Mouse (Mus musculus) kidney, adult 18-20 months (tissue): ENCODE data around the gene Fam160b1.

Experiments
- DNase-seq: peaks from one replicate; pipeline ENCODE4 v3.0.0; 2021

The Fam160b1 gene

DNA sequence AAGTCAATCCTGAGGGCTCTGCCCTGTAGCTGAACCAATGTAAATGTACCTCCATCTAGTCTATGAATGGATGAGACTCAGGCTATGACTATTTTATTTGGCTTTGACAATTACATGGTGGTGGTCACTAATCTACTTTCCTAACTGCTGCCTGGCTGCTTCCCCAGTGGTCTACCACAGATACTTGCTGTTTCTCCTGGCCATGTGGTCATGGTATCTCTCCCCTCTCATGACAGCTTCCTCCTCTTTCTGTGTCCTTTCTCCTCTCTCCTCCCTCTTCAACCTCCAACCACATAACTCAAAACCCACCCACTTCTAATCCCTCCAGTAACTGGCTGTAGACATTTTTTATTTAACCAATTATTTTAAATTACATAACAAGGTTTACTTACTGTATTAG is 11.4 kb upstream of the Fam160b1 start:
- DNase-seq: no peak

DNA sequence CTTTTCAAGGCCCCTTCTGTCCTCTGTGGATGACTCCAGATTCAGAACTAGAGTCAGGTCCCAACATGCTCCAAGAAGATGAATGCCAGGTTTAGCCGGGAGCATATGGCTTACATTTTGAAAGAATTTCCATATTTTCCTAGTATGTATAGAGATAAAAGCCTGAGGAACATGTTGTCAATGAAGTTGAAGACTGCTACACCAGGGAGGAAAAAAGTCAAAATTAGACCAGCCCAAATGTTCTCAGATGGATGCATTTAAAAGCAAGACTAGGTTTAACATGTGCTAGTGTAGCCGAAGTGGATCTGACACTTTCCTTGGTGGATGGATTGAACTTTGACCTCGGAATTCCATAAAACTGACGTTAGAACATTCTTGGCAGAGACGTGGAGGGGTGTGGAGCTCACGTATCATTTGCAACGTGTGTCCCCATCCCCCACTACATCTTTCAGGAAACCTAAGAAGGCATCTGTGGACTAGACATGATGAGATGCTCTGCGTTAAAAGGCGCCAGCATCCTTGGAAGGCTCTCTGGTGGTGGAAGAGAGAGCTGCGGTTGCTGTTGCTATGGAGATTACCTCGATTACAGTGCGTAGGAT is 8.0 kb upstream of the Fam160b1 start:
- no peak for DNase-seq

DNA sequence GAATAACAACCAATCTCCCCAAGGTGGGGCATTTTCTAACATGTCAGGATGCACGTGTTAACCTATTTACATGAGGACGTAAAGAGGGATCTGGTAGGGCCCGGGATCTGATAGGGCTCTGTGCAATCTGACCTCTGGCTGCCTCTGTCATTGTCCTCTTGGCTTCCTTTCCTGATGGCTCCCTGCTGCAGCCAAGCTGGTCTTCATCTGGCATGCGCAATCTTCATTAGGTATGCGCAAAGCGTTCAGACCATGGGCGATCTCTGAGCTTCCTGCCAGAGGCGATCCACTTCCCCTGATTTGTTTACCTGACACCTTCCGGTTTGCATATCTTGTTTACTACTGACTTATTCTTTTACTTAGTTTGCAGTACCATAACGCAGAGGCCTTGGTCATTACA is 7.3 kb upstream of the Fam160b1 start:
- no peak for DNase-seq

DNA sequence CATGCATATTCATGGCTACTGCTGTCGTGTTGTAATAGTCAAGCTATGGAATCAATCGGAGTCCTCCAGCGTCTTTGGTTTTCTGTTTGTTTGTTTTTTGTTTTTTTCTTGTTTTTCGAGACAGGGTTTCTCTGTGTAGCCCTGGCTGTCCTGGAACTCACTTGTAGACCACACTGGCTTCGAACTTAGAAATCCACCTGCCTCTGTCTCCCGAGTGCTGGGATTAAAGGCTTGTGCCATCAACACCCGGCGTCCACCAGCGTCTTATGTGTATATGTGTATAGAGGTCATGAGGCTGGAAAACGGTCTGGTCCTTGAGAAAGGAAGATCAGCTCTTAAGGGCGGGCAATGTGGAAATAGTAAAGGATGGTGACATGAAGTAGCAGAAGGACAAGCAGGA is 6.4 kb upstream of the Fam160b1 start:
- DNase-seq: no peak

DNA sequence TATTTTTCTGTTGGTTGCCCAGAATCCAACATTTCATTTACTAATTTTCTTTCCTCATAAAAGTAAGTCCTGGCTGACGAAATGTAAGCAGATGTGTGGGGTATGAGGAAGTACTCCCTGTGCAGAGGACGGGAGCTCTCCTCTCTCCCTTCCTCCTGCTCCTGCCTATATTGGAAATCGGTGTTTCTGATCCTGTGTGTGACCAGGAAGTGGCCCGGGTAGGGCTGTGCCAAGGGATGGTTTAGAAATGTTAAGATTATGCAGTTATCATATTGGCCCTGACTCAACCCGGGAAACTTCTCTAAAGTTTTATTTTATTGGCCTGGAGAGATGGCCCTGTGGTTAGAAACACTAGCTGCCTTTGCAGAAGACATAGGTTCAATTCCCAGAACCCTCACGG is 5.8 kb upstream of the Fam160b1 start:
- no peak for DNase-seq

DNA sequence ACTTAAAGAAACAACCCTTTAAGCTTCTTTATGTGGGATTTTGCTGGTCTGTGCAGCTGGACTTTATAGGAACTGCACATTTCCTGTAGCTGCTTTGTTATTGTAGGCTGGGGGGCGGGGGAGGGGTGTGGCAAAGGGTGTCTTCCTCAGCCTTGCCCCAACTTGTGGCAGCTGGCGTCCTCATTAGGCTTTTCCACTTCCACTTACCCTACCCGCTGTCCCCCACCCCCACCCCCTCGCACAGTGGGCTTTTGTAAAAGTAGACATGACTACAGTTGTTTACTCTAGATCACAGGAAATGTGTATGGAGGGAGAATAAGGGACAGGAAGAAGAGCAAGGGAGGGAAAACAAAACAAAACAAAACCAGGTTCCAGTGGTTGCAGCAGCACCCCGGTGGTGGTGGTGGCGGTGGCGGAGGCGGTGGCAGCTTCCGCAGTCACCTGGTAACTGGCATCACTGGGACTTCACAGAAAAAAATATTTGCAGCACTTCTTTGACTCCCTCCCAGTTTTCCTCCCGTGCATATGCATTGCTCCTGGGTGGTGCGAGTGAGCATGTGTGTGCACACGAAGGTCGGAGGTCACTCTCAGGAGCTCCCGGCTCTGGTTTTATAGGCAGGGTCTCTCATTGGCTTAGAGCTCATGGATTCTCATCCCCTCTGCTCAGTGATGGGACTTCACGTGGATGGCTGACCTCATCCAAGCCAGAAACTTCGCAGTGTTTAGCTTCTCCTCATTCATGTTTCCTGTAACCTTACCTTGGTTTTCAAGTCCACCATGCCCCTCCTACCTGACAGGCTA is 4.8 kb upstream of the Fam160b1 start:
- DNase-seq: no peak

DNA sequence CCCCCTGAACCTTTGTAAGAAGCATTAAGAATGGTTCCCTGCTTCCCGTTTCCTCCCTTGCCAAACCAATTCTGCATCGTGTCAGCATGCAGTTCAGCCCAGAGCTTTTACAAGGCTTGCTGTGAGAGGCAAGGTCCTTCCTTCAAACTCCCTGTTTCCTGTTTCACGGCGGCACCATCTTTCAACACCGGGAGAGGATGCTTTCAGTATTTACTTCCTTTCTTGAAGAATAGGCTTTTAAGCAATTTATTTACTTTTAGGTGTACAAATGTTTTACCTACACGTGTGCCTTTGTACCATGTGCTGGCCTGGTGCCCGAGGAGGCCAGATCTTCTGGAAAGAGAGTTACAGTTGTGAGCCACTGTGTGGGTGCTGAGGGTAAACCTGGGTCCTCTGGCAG is 4.2 kb upstream of the Fam160b1 start:
- DNase-seq: no peak

DNA sequence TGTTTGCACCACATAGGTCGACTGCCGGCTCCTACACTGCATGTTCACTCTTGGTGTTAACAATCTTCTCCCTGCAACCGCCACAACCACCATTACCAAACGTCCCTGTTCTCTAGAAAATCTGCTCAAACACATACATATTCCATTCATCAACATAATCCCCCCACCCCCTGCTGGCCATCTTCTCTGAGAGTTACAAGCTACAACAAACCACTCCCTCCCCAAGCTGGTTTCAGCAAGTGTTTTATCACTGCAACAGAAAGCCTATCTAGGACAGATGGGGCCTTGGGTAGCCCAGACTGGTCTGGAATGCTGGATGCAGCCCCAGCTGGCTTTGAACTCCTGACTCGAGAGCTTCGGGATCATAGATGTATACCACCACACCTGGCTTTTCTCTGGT is 3.2 kb upstream of the Fam160b1 start:
- no peak for DNase-seq

DNA sequence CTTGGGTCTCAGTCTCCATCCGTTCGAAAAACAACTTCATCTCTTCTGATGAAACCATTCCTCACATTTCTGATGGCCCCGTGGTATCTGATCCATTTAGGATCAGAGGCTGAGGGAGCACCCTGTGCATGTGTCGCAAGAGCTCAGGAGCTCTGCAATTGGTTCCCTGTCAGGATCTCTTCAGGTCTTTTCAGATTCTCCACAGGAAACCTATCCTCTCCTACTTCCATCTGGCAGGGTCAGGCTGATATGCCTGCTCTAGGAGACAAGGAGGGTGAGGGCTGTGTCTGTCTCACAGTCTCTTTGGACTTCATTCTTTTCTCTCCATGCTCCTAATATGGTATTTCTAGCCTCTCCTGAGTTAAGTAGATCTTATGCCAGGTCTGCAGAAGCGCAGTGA is 2.7 kb upstream of the Fam160b1 start:
- no peak for DNase-seq

DNA sequence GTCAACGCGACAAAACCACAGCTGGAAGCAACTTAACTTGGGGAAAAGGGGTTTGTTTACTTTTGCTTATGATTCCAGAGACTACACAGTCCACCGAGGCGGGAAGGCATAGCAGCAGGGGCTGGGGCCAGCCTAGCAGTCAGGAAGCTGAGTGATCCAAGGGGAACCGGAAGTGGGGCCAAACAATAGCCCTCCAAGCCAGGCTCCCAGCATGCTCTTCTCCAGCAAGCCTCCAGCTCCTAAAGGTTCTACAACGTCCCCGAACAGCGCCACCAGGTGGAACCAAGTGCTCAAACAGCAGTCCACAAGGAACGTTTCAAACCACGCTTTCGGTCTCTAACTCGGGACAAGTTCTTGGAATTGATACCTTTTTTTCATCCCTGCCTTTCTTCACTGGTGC is 2.2 kb upstream of the Fam160b1 start:
- peak; percentile 73 for DNase-seq

DNA sequence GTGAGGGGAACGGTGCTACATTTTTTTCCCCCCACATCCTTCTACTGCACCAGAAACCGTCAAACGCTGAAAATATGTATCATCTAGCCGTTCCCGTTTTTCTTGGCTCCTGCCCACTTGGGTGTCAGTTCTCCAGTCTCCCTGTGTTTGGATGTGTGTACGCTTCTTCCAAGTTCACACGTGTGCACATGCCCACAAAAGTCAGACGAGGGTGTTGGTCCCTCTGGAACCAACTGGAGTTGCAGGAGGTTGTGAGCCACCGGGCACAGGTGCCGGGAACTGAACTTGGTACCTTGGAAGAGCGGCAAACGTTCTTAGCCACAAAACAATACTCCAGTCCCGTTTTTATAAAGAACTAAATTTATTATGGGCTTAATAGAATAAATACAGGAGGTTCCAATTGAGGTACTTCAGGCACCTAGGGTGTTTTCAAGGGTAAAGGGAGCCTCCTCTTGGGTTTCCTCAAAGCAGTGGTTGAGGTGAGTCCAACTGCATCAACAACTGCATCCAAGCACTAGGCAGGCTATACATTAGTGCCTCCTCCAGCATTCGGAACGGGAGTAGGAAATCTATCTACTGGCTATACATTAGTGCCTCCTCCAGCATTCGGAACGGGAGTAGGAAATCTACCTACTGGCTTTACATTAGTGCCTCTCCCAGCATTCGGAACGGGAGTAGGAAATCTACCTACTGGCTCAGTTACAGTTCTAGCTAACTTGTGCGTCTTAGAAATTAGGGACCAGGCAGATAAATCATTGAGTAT is 1.5 kb upstream of the Fam160b1 start:
- DNase-seq: no peak

DNA sequence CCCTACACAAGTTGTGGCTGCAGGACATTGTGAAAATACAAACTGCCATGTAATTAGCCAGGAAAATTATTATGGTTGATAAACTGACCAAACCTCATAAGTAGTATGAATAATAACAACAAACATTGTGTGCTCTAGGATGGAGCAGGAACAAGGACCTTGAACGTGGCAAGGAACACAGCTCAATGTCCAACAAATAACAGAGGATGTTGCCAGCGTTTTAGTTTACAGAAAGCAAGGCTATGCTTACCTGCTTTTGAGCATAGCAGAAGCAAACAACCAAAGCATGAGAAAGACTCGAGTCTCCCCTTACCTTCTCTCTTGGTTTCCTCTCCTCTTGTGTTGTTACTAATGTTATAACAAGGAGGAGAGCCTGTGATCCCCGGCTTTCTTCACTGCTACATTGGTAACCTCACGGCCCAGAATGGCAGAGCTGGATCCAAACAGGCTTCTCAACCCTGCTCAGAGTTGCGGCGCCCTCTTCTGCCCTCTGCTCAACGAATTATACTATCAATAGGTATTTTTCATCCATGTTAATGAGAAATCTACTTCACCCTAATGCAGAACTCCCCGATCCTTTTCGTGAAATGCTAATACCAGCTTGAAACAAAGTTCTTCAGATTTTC is 666 bp upstream of the Fam160b1 start:
- no peak for DNase-seq

DNA sequence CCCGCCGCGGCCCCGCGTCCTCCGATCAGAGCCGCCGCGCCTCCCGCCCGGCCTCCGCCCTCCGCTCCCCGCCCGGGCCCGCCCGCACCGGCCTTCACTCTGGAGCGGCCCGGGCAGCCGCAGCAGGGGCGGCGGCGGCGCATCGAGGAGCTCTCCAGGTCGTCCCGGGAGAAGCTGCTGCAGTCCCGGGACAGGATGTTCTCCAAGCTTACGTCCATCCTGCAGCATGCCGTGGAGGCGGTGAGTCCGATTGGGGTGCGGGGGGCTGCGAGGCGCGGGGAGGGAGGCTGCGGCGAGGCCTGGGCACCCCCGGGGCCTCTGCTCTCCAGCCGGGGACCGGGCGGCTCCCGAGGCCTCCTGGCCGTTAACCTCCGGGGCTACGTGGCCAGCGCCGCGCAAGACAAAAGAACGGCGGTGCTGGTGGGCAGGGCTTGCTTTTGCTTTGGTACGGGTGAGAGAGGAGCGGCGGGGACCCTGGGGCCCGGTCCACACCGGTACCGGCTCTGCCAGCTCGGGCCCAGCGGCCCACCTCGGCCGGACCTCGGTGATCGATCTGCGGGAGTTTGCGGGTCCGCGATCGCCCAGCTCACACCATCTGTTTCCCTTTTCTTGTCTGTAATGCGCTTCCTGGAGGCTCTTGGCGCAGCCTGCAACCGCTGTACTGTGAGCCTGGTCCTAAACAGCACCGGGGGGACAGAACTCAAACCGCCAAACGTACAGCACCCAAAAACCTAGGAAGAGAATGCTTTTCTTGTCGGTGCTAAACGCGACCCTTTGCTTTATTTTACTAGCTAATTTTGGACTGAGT is 855 bp downstream of the Fam160b1 start:
- DNase-seq: peak; percentile 79

DNA sequence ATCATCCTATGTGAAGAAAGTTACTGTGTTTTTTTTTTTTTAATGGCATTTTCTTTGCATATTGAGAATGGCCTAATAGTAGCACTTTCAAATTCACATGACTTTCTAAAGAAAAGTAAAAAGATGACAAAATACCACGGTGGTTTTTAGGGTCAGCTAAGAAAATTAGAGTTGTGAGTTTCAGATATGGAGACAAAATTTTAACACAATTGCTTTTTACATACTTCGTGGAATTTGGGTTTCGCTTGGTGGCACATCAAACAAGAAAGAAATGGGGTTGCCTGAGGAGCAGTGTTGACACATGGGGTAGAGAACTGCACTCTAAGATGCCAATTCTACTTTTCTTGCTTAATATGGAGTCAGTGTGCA is 1.4 kb downstream of the Fam160b1 start:
- DNase-seq: no peak

DNA sequence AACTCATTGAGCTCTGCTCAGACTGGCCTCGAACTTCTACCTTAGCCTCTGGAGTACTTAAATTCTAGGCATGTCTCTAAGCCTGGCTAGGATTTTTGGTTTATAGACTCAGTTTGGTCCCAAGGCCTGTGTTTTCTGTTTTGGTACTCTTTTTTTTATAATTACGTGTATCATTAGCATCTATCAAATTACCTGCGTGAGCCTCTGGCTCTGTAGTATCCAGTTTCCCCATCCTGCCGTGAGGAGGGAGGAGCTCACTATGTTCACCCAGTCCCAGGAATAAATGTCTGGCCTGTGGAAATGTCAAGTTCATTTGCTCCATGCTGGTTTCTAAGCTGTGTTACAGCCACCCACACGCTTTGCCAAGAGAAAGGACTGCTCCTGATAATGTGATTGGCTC is 2.1 kb downstream of the Fam160b1 start:
- DNase-seq: no peak

DNA sequence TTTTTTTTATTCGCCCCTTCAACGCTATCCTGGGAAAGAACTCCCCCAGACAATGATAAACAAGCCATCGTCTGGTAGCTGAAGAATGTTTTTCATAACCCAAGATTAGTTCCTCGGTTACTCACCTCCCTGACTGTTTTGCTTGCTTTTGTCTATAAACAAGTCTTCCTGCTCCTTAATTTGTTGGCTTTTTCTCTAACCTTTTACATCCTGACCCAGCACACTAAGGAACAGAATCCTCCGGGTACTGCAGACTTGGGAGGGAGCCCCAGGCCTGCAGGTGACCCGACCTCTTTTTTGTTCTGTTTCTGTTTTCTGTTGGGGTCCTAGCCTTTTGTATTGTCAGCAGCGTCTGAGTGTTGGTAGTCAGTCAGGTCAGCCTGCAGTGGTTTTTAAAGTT is 2.6 kb downstream of the Fam160b1 start:
- DNase-seq: no peak

DNA sequence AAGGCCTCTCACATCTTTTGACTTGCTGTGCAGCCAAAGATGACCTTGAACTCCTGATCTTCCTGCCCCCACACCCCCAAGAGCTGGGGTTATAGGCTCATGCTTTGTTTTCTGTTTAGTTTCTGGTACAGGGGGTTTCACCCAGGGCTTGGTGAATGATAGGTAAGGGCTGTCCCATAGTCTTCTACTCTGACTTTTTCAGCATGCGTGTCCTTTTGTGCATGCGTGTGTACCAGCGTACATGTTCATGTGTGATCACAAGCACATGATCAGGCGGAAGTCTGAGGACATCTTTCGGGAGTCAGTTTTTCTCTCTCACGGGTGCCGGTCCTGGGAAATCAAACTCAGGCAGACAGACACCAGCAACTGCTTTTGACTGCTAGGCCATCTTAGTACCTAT is 3.1 kb downstream of the Fam160b1 start:
- DNase-seq: no peak

DNA sequence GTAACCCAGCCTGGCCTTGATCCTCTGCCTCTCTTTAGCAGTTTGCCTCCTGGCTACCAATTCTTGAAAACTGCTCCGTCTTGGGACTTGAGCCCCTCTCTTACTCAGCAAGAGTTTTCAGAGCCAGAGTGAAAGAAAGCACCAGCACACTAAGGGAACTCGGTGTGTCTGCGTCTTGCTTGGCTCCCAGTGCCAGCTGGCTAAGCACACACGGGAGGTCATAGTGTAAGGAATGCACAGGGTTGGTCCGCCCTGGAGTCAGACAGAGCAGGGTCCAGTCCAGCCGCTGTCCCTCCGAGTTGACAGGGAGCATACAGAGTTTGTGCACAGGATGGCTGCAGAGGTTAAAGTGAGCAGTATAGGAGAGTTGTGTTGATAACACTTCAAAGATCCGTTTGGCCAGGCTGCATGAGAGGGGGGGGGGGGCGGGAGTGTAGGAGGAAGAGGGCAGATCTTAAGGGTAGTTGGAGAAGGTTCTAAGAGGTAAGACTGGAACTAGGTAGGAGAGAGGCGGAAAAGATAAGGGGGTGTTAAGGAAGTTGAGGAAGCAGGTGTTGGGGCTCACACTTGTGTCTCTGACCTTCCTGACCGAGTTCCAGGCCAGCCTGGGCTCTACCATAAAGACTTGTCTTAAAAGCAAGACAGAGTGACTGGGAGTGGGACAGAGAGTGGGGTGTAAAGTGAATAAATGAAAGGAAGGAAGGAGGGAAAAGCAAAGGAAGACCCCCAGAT is 4.6 kb downstream of the Fam160b1 start:
- DNase-seq: peak; percentile 68

DNA sequence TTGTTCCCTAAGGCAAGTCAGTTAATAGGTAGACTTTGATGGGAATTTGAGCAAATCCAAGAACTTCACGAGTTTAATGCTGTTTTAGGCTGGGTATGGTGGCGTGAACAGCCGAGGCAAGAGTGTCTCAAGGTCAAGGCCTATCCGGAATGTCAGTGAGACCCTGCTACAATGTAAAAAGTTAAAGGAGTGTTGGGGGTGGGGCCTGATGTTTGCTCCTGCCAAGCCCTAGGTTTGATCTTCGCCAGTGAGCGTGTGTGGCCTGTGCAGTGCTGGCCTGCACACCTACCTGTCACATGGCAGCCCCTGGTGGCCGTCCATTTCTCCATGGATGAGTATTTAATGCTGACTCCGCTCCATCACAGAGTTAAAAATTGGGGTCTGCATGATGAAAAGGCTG is 5.5 kb downstream of the Fam160b1 start:
- DNase-seq: no peak

DNA sequence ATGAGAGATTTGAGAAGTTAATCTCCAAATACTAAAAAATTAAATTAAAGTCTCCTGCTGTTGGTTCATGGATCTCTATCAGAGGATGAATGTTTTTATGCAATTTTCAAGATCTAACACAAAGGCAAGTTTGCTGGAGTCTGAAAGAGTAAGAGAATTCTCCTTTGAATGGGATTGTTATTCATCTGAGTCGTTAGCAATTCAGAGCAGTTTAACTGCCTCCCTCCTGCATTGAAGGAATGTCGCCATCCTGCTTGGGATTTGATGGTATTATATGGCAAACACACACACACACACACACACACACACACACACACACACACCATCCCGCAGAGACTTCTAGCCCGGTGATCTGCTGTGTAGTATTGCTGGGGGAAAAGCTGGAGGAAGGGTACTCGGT is 6.1 kb downstream of the Fam160b1 start:
- no peak for DNase-seq

DNA sequence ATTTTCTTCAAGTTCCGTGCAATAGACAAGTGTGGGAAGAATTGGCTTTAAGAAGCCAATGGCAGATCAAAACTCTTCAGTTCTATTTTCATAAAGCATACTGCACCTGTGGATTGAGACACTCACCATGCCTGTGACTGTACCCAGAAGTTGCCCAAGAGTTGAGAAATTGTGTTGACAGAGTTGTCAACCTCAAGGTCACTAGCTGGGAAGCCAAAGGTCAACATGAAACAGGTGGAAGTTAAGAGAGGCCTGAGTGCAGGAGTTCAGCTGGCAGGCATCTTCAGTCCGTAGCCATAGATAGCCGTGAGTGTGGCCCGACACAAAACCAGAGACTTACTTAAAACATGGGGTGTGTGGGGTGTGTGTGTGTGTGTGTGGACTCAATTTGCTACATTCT is 6.7 kb downstream of the Fam160b1 start:
- DNase-seq: no peak

DNA sequence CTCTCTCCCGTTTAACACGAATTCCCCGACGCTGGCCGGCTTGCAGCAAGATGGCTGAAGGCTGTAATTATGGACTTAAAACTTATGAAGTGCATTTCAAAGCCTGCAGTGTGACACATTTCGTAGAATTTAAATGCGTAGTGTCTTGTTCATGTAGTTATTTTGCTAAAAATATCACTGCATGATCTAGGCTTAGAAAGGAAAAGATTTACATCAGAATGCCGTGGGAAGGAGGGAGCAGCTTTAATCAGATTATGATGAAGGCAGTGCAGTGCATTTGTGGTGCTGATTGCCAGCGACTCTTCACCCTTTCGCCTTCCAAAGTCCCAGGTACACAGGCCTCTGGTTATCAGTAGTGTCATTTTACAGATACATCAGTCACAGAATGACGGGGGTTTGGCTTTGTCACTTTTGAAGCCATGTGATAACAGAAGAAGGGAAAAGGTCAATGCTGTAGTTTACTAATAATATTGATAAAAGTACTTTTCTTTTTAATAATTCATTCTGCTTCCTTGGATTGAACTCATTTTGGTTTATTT is 7.4 kb downstream of the Fam160b1 start:
- DNase-seq: no peak
